13 mouse cellular contexts compared by ENCODE assay signal in the genomic region with DNA sequence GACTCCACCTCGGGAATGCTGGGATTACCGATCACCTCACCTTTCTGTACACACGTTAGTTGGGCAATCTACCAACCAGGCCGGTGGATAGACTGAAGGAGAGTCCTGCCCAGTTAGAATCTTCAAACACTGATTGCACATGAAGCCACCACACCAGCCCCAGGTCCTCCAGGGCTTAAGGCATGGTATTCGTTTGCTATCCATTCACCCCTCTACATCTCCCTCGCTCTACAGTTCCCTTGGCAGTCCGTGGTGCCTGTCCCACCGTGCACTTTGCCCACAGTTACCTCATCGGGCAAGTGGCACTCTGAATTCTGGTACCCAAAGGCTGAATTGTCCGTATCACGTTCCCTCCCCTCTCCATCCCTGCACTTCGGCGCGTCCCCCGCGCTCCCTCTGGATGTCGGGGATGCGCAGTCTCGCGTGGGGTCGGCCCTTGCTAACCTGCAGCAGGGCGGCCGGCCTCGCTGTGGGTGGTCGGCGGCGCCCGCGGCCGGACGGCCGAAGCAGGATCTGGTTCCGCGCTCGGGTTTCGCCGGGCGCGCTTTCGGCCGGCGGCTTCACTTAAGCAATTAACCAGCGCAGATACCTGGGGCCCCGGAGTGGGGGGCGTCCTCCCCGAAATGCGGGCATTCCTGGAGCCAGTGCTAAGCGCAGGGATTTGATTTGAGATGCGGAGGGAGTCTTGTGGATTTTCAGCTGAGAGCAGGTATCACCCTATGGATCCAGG. TPM values are rescaled to one million over a fixed set of nuclear protein-coding genes. Genes with fewer than 3 reads are reported as not detected.
DNase-seq lines count a peak whose midpoint lies in the region; ATAC-seq and TF ChIP-seq lines count a peak whose summit lies in the region.
"Had no signal": no experiment of that assay in that cellular context is flagged by ENCODE, and none has a peak within 500 bp of the region (broad histone marks: within the 10 kb centered on the region; RNA-seq: fewer than 3 reads in every experiment).

No protein-coding gene starts in this region.

- H3K27me3 ChIP-seq in heart, embryonic 13.5 days (replicated peaks) = peaks cover 99% of the 10 kb centered on the region
- H3K27me3 ChIP-seq in lung, postnatal 0 days (replicated peaks; ENCODE audit: insufficient read depth, low read length) = peaks cover 38% of the 10 kb centered on the region
- H3K27me3 ChIP-seq in intestine, embryonic 15.5 days (replicated peaks) = peaks cover 87% of the 10 kb centered on the region
- peaks cover 84% of the 10 kb centered on the region for H3K27me3 ChIP-seq in stomach, embryonic 15.5 days (replicated peaks)

- H3K4me2 ChIP-seq in heart, embryonic 13.5 days = peak overlapping the region; percentile 85
- H3K4me2 ChIP-seq in lung, postnatal 0 days (replicated peaks; ENCODE audit: low read depth, low read length) = peak overlapping the region; percentile 79
- H3K4me2 ChIP-seq in intestine, embryonic 15.5 days (replicated peaks) = peak overlapping the region; percentile 87
- H3K4me2 ChIP-seq in stomach, embryonic 15.5 days = peak overlapping the region; percentile 82
- H3K4me2 ChIP-seq: forebrain, embryonic 13.5 days; hindbrain, embryonic 15.5 days had no signal

- WGBS in heart, embryonic 13.5 days = under 1% methylated on average over 49 of the region's 49 CpGs
- 1% methylated on average over 44 of the region's 49 CpGs for WGBS in lung, postnatal 0 days
- under 1% methylated on average over 49 of the region's 49 CpGs for WGBS in intestine, embryonic 15.5 days
- 1% methylated on average over 49 of the region's 49 CpGs for WGBS in stomach, embryonic 15.5 days

- no peak overlapping the region for H3K27ac ChIP-seq in heart, embryonic 13.5 days (replicated peaks)
- peak overlapping the region; percentile 95 for H3K27ac ChIP-seq in lung, postnatal 0 days (ENCODE audit: low read length)
- H3K27ac ChIP-seq in intestine, embryonic 15.5 days = peak overlapping the region; percentile 98
- H3K27ac ChIP-seq in stomach, embryonic 15.5 days = peak overlapping the region; percentile 98
- H3K27ac ChIP-seq: forebrain, embryonic 13.5 days; hindbrain, embryonic 15.5 days had no signal

- H3K9ac ChIP-seq in heart, embryonic 13.5 days = peak overlapping the region; percentile 59
- H3K9ac ChIP-seq in lung, postnatal 0 days (replicated peaks; ENCODE audit: low read depth) = peak overlapping the region; percentile 80
- peak overlapping the region; percentile 76 for H3K9ac ChIP-seq in intestine, embryonic 15.5 days
- peak overlapping the region; percentile 66 for H3K9ac ChIP-seq in stomach, embryonic 15.5 days
- H3K9ac ChIP-seq: forebrain, embryonic 13.5 days; hindbrain, embryonic 15.5 days had no signal

- no peaks in the 10 kb centered on the region for H3K36me3 ChIP-seq in heart, embryonic 13.5 days
- no peaks in the 10 kb centered on the region for H3K36me3 ChIP-seq in lung, postnatal 0 days (ENCODE audit: insufficient read depth, low read length)
- H3K36me3 ChIP-seq in intestine, embryonic 15.5 days = no peaks in the 10 kb centered on the region
- no peaks in the 10 kb centered on the region for H3K36me3 ChIP-seq in stomach, embryonic 15.5 days
- H3K36me3 ChIP-seq: hindbrain, embryonic 15.5 days had no signal

- ATAC-seq in heart, embryonic 13.5 days (ENCODE audit: extremely low read depth, insufficient number of reproducible peaks, low FRiP score, low TSS enrichment) = no peak
- no peak for ATAC-seq in lung, postnatal 0 days
- ATAC-seq in intestine, embryonic 15.5 days = no peak
- no peak for ATAC-seq in stomach, embryonic 15.5 days (ENCODE audit: insufficient read depth, low FRiP score, low read depth)
- ATAC-seq: forebrain, embryonic 13.5 days had no signal

- no peak for TF ChIP-seq EP300 in lung, postnatal 0 days (IDR thresholded peaks at IDR 0.05)

- DNase-seq in heart, postnatal 25 days (ENCODE audit: low spot score) = no peak
- no peak for DNase-seq in lung, postnatal 0 days (ENCODE audit: low spot score)
- no peak for DNase-seq in lung, adult 18-20 months
- no peak for DNase-seq in cerebellum, postnatal 14 days
- DNase-seq in layer of hippocampus, adult 11-12 months (ENCODE audit: low spot score) = no peak
- DNase-seq: cerebellum, adult 9-11 months; gastrocnemius, postnatal 14 days had no signal

- no peaks in the 10 kb centered on the region for H3K9me3 ChIP-seq in heart, embryonic 13.5 days
- H3K9me3 ChIP-seq in lung, postnatal 0 days (ENCODE audit: low read length) = no peaks in the 10 kb centered on the region
- H3K9me3 ChIP-seq in intestine, embryonic 15.5 days = no peaks in the 10 kb centered on the region
- no peaks in the 10 kb centered on the region for H3K9me3 ChIP-seq in stomach, embryonic 15.5 days
- H3K9me3 ChIP-seq: forebrain, embryonic 13.5 days; hindbrain, embryonic 15.5 days had no signal

- intact Hi-C loops in heart, postnatal 25 days (cut with DNase I) = no loop called here

- H3K4me1 ChIP-seq in heart, embryonic 13.5 days = peaks cover 29% of the 10 kb centered on the region
- no peaks in the 10 kb centered on the region for H3K4me1 ChIP-seq in lung, postnatal 0 days (ENCODE audit: insufficient read depth, low read depth, low read length)
- 0 out of 2 replicates have a peak, but pooled peaks cover 2% of the 10 kb centered on the region for H3K4me1 ChIP-seq in intestine, embryonic 15.5 days (replicated peaks)
- H3K4me1 ChIP-seq in stomach, embryonic 15.5 days = peaks cover 9% of the 10 kb centered on the region

- H3K4me3 ChIP-seq in heart, embryonic 13.5 days = peak overlapping the region; percentile 24
- peak overlapping the region; percentile 74 for H3K4me3 ChIP-seq in lung, postnatal 0 days (ENCODE audit: low read depth, low read length)
- H3K4me3 ChIP-seq in intestine, embryonic 15.5 days (replicated peaks) = peak overlapping the region; percentile 68
- peak overlapping the region; percentile 68 for H3K4me3 ChIP-seq in stomach, embryonic 15.5 days (replicated peaks)
- H3K4me3 ChIP-seq: forebrain, embryonic 13.5 days; hindbrain, embryonic 15.5 days had no signal

- TF ChIP-seq CTCF in lung, postnatal 0 days (IDR thresholded peaks at IDR 0.05) = no peak

RNA-seq across cellular contexts. Expression of a gene that starts 3.7 kb away (rescaled TPM):
- polyA plus RNA-seq in heart, embryonic 13.5 days (2015; fragmentation: Nextera tagmentation; extraction: Ambion mirVana) = 7.7 and 9.5 TPM in 2 replicates
- total RNA-seq in heart, postnatal 25 days (2021) = under 1 TPM in 1 of 2 experiments, not detected in 1; 0.20 TPM
- 156 and 194 TPM in 2 replicates for polyA plus RNA-seq in lung, postnatal 0 days (2015; fragmentation: Nextera tagmentation; extraction: Ambion mirVana)
- 105 and 126 TPM in 2 replicates for polyA plus RNA-seq in intestine, embryonic 15.5 days (2015; fragmentation: Nextera tagmentation; extraction: Ambion mirVana)
- 131 and 136 TPM in 2 replicates for polyA plus RNA-seq in stomach, embryonic 15.5 days (2015; fragmentation: Nextera tagmentation; extraction: Ambion mirVana)

RNA-seq across cellular contexts. Expression of a gene that starts 27.7 kb away (rescaled TPM):
- 35.3 and 42.8 TPM in 2 replicates for polyA plus RNA-seq in heart, embryonic 13.5 days (2015; fragmentation: Nextera tagmentation; extraction: Ambion mirVana)
- 10 to 100 TPM; 13.2 to 14.2 TPM for total RNA-seq in heart, postnatal 25 days (2021)
- 36.1 and 37.7 TPM in 2 replicates for polyA plus RNA-seq in lung, postnatal 0 days (2015; fragmentation: Nextera tagmentation; extraction: Ambion mirVana)
- polyA plus RNA-seq in intestine, embryonic 15.5 days (2015; fragmentation: Nextera tagmentation; extraction: Ambion mirVana) = 50.6 and 52.3 TPM in 2 replicates
- 53.9 and 56.3 TPM in 2 replicates for polyA plus RNA-seq in stomach, embryonic 15.5 days (2015; fragmentation: Nextera tagmentation; extraction: Ambion mirVana)

RNA-seq across cellular contexts. Expression of a gene that starts 35.4 kb away (rescaled TPM):
- 6.8 and 7.4 TPM in 2 replicates for polyA plus RNA-seq in heart, embryonic 13.5 days (2015; fragmentation: Nextera tagmentation; extraction: Ambion mirVana)
- total RNA-seq in heart, postnatal 25 days (2021) = 1 to 10 TPM; 2.0 to 2.2 TPM
- 0.47 and 0.58 TPM in 2 replicates for polyA plus RNA-seq in lung, postnatal 0 days (2015; fragmentation: Nextera tagmentation; extraction: Ambion mirVana)
- 0.69 and 0.80 TPM in 2 replicates for polyA plus RNA-seq in intestine, embryonic 15.5 days (2015; fragmentation: Nextera tagmentation; extraction: Ambion mirVana)
- polyA plus RNA-seq in stomach, embryonic 15.5 days (2015; fragmentation: Nextera tagmentation; extraction: Ambion mirVana) = 0.77 and 0.90 TPM in 2 replicates

RNA-seq across cellular contexts. Expression of a gene that starts 47.2 kb away (rescaled TPM):
- 0.52 and 0.64 TPM in 2 replicates for polyA plus RNA-seq in heart, embryonic 13.5 days (2015; fragmentation: Nextera tagmentation; extraction: Ambion mirVana)
- under 1 TPM in 1 of 2 experiments, not detected in 1; 0.16 TPM for total RNA-seq in heart, postnatal 25 days (2021)
- polyA plus RNA-seq in lung, postnatal 0 days (2015; fragmentation: Nextera tagmentation; extraction: Ambion mirVana) = 0.88 and 1.3 TPM in 2 replicates
- polyA plus RNA-seq in intestine, embryonic 15.5 days (2015; fragmentation: Nextera tagmentation; extraction: Ambion mirVana) = 9.0 and 9.3 TPM in 2 replicates
- 7.2 and 9.4 TPM in 2 replicates for polyA plus RNA-seq in stomach, embryonic 15.5 days (2015; fragmentation: Nextera tagmentation; extraction: Ambion mirVana)
- polyA plus RNA-seq: limb, embryonic 11.5 days had no signal

Comparison
In these comparisons a context has a peak if more than half of its experiments do, and no peak if none do; other contexts are left out.
1. H3K4me3 ChIP-seq: peak in every context shown above with its lines; median percentile 74 in lung, postnatal 0 days; 68 in intestine, embryonic 15.5 days; 68 in stomach, embryonic 15.5 days; 24 in heart, embryonic 13.5 days.
2. RNA of a gene that starts 3.7 kb away (polyA plus RNA-seq): 156 to 194 TPM in lung, postnatal 0 days, 131 to 136 TPM in stomach, embryonic 15.5 days and 105 to 126 TPM in intestine, embryonic 15.5 days; 7.7 to 9.5 TPM in heart, embryonic 13.5 days; every median in the first group is over 10 times any median in the second.
3. Peak in every context shown above with its lines, with median percentiles within 50 percentile points of each other: H3K4me2 ChIP-seq and H3K9ac ChIP-seq.